Mouse (Mus musculus) liver, adult 2 months (tissue): ENCODE results near the gene Mef2d.

ENCODE experiments used
- CTCF ChIP-seq: fragments of 200-500 bp; IDR thresholded peaks from 2 replicates; pipeline ENCODE4 v1.5.1; 2011; ENCODE audit warnings: low read depth, low read length, control low read depth
- POLR2A ChIP-seq: fragments of 200-500 bp; IDR thresholded peaks from 2 replicates; pipeline ENCODE4 v1.6.1; 2011; ENCODE audit warnings: low read length, control low read depth; ENCODE audit not compliant: insufficient read depth; ENCODE audit errors: extremely low read depth

DNA sequence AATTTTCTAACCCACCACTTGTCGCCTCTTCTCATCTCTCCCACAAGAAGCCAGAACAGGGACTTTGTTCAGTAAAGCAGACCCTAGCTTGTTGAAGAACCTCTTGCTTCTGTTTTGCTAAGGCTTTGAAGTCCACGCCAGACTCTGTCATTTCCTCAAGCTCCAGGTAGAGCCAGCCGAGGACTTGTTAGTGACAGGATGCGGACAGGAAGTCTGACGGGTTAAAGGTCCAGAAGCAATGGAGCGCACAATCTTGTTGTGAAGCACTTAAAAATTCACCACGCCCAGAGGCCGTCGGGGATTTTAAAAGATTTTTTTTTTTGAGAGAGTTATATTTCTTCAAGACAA lies 759 bp upstream of the Mef2d start:
- TF ChIP-seq POLR2A (no peak), CTCF (no peak)
